Mouse (Mus musculus) cerebellum, adult 2 months (tissue): ENCODE data around the gene Mgea5. TPM values are rescaled to one million over a fixed set of nuclear protein-coding genes. Genes with fewer than 3 reads are reported as not detected.
A peak's percentile ranks its signal among the peaks of the same experiment; 100 is the strongest.
"Not testable (repeated sequence)": the region's sequence is repeated elsewhere in the genome, so short reads cannot be mapped to it uniquely, and the experiment has no call there.

Experiments used
- DNase-seq, 2 experiments: peaks; one replicate each; pipeline ENCODE4 v3.0.0; 2021
- H3K27ac ChIP-seq: fragments of 200-500 bp; 2 replicates; pipeline ENCODE4 v1.5.1; 2012; ENCODE audit warnings: low read length, control low read depth, inconsistent platforms; ENCODE audit not compliant: insufficient read depth
- H3K27me3 ChIP-seq: fragments of 200-500 bp; 2 replicates; pipeline ENCODE4 v1.6.1; 2012; ENCODE audit warnings: inconsistent platforms, mild to moderate bottlenecking, low read length, moderate library complexity; ENCODE audit not compliant: control insufficient read depth, insufficient read depth
- H3K4me1 ChIP-seq: fragments of 200-500 bp; 2 replicates; pipeline ENCODE4 v1.6.1; 2011; ENCODE audit warnings: low read length; ENCODE audit not compliant: control insufficient read depth, insufficient read depth
- H3K4me3 ChIP-seq: fragments of 200-500 bp; replicated peaks from 2 replicates; pipeline ENCODE3; 2011; ENCODE audit warnings: mild to moderate bottlenecking, low read depth, low read length, control low read depth; ENCODE audit not compliant: insufficient read depth
- CTCF ChIP-seq: fragments of 200-500 bp; IDR thresholded peaks from 2 replicates; pipeline ENCODE4 v1.5.1; 2011; ENCODE audit warnings: low read depth, mild to moderate bottlenecking, control low read depth, low read length, moderate library complexity, borderline replicate concordance; ENCODE audit not compliant: insufficient read depth
- POLR2A ChIP-seq: fragments of 200-500 bp; IDR thresholded peaks from 2 replicates; pipeline ENCODE4 v1.6.1; 2011; ENCODE audit warnings: low read length, control low read depth, borderline replicate concordance; ENCODE audit not compliant: insufficient read depth
- WGBS: fragments of 180-500 bp; shearing (Covaris S2); methylation state at CpG from one replicate; pipeline ENCODE4 v1.1.7; 2018; 5-methylcytosine and 5-hydroxymethylcytosine counted together
- polyA plus RNA-seq: library from polyadenylated mRNA; depleted of rRNA; stranded (reverse); fragments of >200 nt; gene quantifications from 2 replicates; pipeline ENCODE4 v1.2.3, GENCODE M21; 2012

Mgea5 gene
- polyA plus RNA-seq, 1 experiment, result 109 TPM

- no peak for TF ChIP-seq POLR2A
- TF ChIP-seq CTCF, result no peak
- peaks cover 12% of the 10 kb centered on the region for H3K4me1 ChIP-seq
- WGBS, result 6% methylated on average over 21 of the region's 29 CpGs
- H3K27me3 ChIP-seq, result no peaks in the 10 kb centered on the region
- no peak for DNase-seq
- H3K4me3 ChIP-seq, result peak within 1 kb of the TSS; percentile 19
- H3K27ac ChIP-seq, result no peak within 1 kb of the TSS
Measured at GRCm38 (mm10) chr19:45815831-45816405, 32.3 kb upstream of the Mgea5 start, which contains the start of gene Kcnip2. Kcnip2 (minus strand) TSS chr19:45816061.

GRCm38 (mm10) chr19:45815170-45815569 is 31.5 kb upstream of the Mgea5 start:
- Histone ChIP-seq H3K4me3 (no peak overlapping the region), H3K27ac (no peak overlapping the region), H3K27me3 (no peaks in the 10 kb centered on the region), H3K4me1 (peaks cover 9% of the 10 kb centered on the region)
- no peak for DNase-seq
- no peak for TF ChIP-seq CTCF
- TF ChIP-seq POLR2A, result no peak
- WGBS, result 76% methylated on average over 10 of the region's 10 CpGs

- WGBS, result 28% methylated on average over 12 of the region's 12 CpGs
- H3K27me3 ChIP-seq, result no peaks in the 10 kb centered on the region
- DNase-seq, result no peak
- peaks cover 9% of the 10 kb centered on the region for H3K4me1 ChIP-seq
- H3K4me3 ChIP-seq, result no peak overlapping the region
- no peak overlapping the region for H3K27ac ChIP-seq
- TF ChIP-seq CTCF, result no peak
- no peak for TF ChIP-seq POLR2A
Measured at GRCm38 (mm10) chr19:45813801-45814200, 30.2 kb upstream of the Mgea5 start.

GRCm38 (mm10) chr19:45813263-45813662 is 29.6 kb upstream of the Mgea5 start:
- H3K4me1 ChIP-seq, result peaks cover 9% of the 10 kb centered on the region
- WGBS, result 5% methylated on average over 11 of the region's 11 CpGs
- no peak overlapping the region for H3K4me3 ChIP-seq

GRCm38 (mm10) chr19:45812673-45813252 is 29.1 kb upstream of the Mgea5 start:
- Histone ChIP-seq H3K4me1 (peaks cover 9% of the 10 kb centered on the region), H3K27ac (no peak overlapping the region), H3K4me3 (peak overlapping the region; percentile 46), H3K27me3 (no peaks in the 10 kb centered on the region)
- DNase-seq, result no peak
- TF ChIP-seq POLR2A (no peak), CTCF (no peak)
- 15% methylated on average over 8 of the region's 8 CpGs for WGBS

More at GRCm38 (mm10) chr19:45813263-45813662, 29.6 kb upstream of the Mgea5 start:
- H3K27me3 ChIP-seq, result no peaks in the 10 kb centered on the region
- H3K27ac ChIP-seq, result no peak overlapping the region
- peak; percentile 78 to 89 for DNase-seq
- TF ChIP-seq POLR2A (no peak), CTCF (peak; percentile 84)

- 5% methylated on average over 16 of the region's 16 CpGs for WGBS
Measured at GRCm38 (mm10) chr19:45812115-45812514, 28.5 kb upstream of the Mgea5 start.

GRCm38 (mm10) chr19:45811028-45811674 is 27.5 kb upstream of the Mgea5 start:
- TF ChIP-seq POLR2A (no peak), CTCF (no peak)
- Histone ChIP-seq H3K4me3 (no peak overlapping the region), H3K27ac (no peak overlapping the region), H3K27me3 (no peaks in the 10 kb centered on the region), H3K4me1 (peaks cover 9% of the 10 kb centered on the region)
- 57% methylated on average over 12 of the region's 12 CpGs for WGBS
- no peak for DNase-seq

More at GRCm38 (mm10) chr19:45812115-45812514, 28.5 kb upstream of the Mgea5 start:
- no peaks in the 10 kb centered on the region for H3K27me3 ChIP-seq
- H3K27ac ChIP-seq, result no peak overlapping the region
- H3K4me1 ChIP-seq, result peaks cover 9% of the 10 kb centered on the region
- TF ChIP-seq POLR2A, result no peak
- TF ChIP-seq CTCF, result no peak
- H3K4me3 ChIP-seq, result peak overlapping the region; percentile 46
- DNase-seq, result peak; percentile 45 to 48

GRCm38 (mm10) chr19:45807732-45808131 is 24.1 kb upstream of the Mgea5 start:
- WGBS, result 97% methylated on average over 4 of the region's 4 CpGs
- no peaks in the 10 kb centered on the region for H3K27me3 ChIP-seq
- H3K4me1 ChIP-seq, result peaks cover 9% of the 10 kb centered on the region
- DNase-seq, result no peak
- no peak overlapping the region for H3K27ac ChIP-seq
- TF ChIP-seq CTCF, result no peak
- no peak overlapping the region for H3K4me3 ChIP-seq

- not testable (repeated sequence) for H3K27me3 ChIP-seq, H3K4me3 ChIP-seq, DNase-seq, H3K4me1 ChIP-seq, H3K27ac ChIP-seq
- 97% methylated on average over 6 of the region's 6 CpGs for WGBS
Measured at GRCm38 (mm10) chr19:45805817-45806216, 22.2 kb upstream of the Mgea5 start.
